Mouse (Mus musculus) lung, adult 2 months (tissue): ENCODE measurements at regions not wholly inside any gene's neighbourhood (a gene's known extent, or its start where the extent isn't known, plus 50 kb on each side); places are given as distances from the start of the nearest gene placed in this dataset.

Source experiments
- DNase-seq: peaks from one replicate; pipeline ENCODE4 v3.0.0; 2022
- H3K4me1 ChIP-seq: fragments of 200-500 bp; 2 replicates; pipeline ENCODE4 v1.6.1; 2011; ENCODE audit warnings: low read length; ENCODE audit not compliant: control insufficient read depth, insufficient read depth
- H3K4me3 ChIP-seq: fragments of 200-500 bp; replicated peaks from 2 replicates; pipeline ENCODE3; 2011; ENCODE audit warnings: low read depth, mild to moderate bottlenecking, control low read depth, low read length; ENCODE audit errors: extremely low read depth
- CTCF ChIP-seq: fragments of 200-500 bp; IDR thresholded peaks from 2 replicates; pipeline ENCODE4 v1.5.1; 2011; ENCODE audit warnings: mild to moderate bottlenecking, low read length, control low read depth; ENCODE audit not compliant: insufficient read depth
- POLR2A ChIP-seq: fragments of 200-500 bp; IDR thresholded peaks from 2 replicates; pipeline ENCODE4 v1.6.1; 2011; ENCODE audit warnings: low read depth, mild to moderate bottlenecking, control low read depth, low read length, borderline replicate concordance; ENCODE audit errors: extremely low read depth
- WGBS: fragments of 180-500 bp; shearing (Covaris S2); methylation state at CpG from one replicate; pipeline ENCODE4 v1.1.7; 2018; 5-methylcytosine and 5-hydroxymethylcytosine counted together

DNA sequence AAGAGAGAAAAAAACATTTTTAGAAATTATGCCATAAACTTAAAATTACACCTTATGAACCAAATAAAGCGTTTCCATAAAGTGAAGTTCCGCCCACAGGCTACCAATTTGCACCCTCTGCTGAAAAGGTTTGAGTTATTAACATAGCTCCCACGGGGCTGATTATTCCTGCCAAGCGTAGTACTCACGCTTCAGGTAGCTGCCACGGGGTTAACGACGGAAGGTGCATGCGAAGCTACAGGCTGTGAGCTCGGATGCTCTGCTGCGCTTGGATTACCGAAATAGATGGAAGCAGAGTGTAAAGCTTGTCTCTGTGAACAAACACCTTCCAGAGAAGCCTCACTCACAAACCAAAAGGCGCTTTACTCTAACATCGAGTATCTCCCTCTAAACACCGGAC lies 109.9 kb upstream of the Pard3b start:
- DNase-seq: no peak
- Histone ChIP-seq H3K4me1 (no peaks in the 10 kb centered on the region), H3K4me3 (no peak overlapping the region)
- 90% methylated on average over 15 of the region's 15 CpGs for WGBS
- TF ChIP-seq POLR2A (no peak), CTCF (no peak)

DNA sequence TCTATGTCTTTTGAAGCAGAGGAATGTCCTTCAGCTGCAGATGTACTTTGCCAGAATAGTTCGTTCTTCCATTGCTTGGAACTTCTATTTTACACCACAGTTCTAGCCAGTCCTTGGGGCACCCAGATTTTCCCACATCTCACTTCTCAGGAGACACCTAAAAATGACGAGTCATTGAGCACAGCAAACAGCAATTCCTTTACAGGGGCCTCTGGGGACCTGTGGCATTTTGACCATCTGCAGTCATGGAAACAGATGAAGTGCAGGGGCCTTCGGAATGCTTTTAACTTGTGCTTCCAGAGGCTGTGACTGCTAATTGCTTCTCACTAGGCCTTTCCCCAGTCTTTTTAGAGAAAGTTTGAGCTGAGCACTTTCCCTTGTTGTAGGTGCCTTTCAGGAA lies 108.5 kb upstream of the Pard3b start:
- WGBS: 31% methylated on average over 3 of the region's 3 CpGs
- TF ChIP-seq CTCF (no peak), POLR2A (no peak)

DNA sequence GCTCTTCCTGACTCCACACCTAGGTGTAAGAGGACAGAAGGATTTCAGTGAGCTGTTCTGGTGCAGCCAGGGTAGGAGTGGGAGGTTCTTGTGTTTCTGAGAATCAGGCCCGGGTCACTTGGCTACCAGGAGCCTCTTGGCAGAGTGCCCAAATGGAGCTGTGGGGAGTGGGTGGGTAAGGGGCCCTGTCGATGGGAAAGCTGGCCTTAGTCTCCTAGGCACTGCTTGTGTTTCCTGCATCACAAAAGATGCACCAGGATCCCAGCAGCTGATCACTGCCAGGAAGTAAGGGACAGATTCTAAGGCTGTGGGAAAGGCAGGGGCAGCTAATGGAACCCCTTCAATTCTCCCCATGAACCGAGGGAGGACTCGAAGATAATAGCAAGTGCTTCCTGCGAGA lies 107.1 kb upstream of the Pard3b start:
- Histone ChIP-seq H3K4me3 (no peak overlapping the region), H3K4me1 (no peaks in the 10 kb centered on the region)
- no peak for DNase-seq
- TF ChIP-seq CTCF (no peak), POLR2A (no peak)
- 47% methylated on average over 5 of the region's 5 CpGs for WGBS

More for the DNA sequence above, 108.5 kb upstream of the Pard3b start:
- DNase-seq: no peak
- Histone ChIP-seq H3K4me3 (no peak overlapping the region), H3K4me1 (no peaks in the 10 kb centered on the region)

DNA sequence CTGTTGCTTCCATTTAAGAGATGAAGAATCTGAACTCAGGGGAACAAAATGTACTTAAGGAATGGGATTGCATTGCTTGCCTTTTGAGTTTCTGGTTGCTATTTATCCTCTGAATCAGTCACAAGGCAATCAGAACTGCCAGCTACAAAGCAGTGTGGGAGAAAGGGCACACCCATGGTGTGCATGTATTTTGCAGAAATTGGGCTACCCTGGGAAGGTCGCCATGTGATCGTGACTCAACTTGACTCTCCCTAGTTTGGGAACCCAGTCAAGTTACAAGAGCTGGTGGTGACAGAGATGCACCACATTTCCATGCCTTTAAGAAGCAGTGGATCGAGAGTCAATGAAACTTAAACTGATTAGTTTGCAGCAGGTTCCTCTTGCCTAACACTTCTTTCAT lies 98.5 kb upstream of the Pard3b start:
- Histone ChIP-seq H3K4me3 (no peak overlapping the region), H3K4me1 (no peaks in the 10 kb centered on the region)
- DNase-seq: no peak
- WGBS: 64% methylated on average over 3 of the region's 3 CpGs
- TF ChIP-seq CTCF: no peak
- no peak for TF ChIP-seq POLR2A

DNA sequence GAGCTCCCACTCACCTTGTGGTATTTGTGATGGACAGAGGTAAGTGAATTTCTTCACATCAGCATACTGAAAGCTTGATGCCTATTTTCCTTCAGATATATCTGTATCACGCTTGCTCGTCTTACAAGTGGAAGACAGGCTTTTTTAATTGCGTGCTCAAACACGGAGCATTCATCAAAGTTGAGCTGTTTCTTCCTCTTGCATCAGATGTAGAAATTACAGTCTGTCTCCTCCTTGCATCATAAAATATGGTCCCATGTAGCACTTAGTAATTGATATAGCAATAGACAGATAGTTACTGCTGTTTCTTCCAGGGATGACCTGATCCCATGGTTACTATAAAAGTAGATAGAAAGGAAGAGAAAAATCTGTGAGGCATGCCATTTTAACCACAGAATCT lies 97.5 kb upstream of the Pard3b start:
- H3K4me3 ChIP-seq: no peak overlapping the region
- WGBS: 89% methylated on average over 4 of the region's 4 CpGs
- TF ChIP-seq CTCF (no peak), POLR2A (no peak)
- no peaks in the 10 kb centered on the region for H3K4me1 ChIP-seq
- no peak for DNase-seq

DNA sequence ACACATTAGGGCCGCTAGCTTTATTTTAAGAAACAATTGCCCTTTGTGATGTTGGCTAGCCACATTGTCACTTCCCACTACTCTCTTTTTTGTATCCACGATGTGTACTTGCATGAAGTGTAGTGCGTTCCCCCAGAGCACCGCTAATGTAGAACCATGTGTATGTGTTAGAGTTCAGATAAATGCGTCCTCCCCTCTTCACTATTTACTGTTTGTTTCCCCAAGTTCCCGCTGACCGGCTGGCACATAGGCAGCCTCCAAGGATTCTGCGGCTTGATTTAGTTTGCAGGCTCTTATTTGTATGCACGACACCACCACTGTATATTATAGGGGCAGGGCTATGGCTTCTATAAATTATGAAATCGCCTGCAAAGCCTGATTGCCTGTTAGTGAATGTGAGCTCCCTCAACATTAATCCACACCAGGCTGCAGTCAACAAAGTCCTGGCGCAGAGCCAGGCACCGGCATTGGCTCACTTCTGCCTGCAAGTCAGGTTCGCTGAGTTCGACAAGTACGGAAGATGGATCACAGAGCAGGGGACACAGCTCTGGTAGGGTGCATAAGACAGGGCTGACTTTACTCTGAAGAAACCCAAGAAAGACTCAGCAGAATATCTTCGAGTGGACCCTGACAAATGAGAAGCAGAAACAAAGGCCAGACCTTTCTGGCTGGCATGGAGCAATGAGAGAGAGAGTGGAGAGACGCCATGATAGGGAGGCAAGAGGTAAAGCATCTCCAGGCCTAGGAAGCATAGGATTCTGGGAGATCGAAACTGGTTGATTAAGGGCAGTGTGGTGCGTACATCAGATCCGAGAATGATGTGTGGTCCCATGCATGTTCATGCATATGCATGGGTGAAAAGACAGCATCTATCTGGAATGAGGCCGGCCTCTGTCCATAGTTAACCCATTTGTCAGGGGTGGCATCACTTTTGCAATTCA lies 85.8 kb upstream of the Pard3b start:
- WGBS: 68% methylated on average over 21 of the region's 21 CpGs
- H3K4me1 ChIP-seq: no peaks in the 10 kb centered on the region
- H3K4me3 ChIP-seq: no peak overlapping the region
- TF ChIP-seq POLR2A (no peak), CTCF (no peak)
- DNase-seq: peak; percentile 16

DNA sequence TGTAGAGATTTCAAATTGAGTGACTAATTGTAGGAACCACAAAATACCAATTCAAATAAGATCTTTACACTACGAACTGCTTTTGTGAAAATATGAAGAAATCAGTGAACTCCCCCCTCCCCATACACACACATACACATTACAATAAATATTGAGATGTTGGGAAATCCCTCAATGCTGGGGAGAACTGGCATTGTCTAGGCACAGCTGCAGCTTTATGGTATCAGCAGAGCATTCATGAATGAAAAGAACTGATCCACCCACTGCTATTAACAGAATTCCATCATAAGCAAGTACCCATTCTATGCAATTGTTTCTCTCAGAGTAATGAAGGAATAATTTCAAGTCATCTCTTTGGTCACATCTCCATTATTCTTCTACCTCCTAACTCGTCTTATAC lies 79.1 kb upstream of the Pard3b start:
- 79% methylated on average over 2 of the region's 2 CpGs for WGBS
- TF ChIP-seq CTCF (no peak), POLR2A (no peak)
- Histone ChIP-seq H3K4me3 (no peak overlapping the region), H3K4me1 (no peaks in the 10 kb centered on the region)
- DNase-seq: no peak

DNA sequence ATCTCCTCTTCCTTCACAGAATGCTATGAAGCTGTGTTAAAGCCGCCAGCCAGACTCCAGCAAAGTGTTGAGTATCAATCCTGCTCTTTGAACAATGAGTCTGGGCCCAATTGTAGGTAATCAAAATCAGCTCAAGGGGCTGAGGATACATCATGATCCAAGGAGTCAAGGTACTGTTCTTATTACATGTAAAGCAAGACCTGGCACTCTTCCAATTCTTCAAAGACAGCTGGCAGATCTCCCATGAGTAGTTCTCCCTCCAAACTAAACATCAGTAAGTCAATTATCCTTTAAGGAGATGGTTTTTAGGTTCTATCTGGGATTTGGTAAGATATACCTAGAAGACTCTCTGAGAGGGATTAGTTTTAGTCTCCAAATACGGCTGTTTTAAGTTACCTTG lies 76.5 kb upstream of the Pard3b start:
- 85% methylated on average over 2 of the region's 2 CpGs for WGBS
- DNase-seq: no peak
- no peak for TF ChIP-seq CTCF
- no peak for TF ChIP-seq POLR2A
- Histone ChIP-seq H3K4me3 (no peak overlapping the region), H3K4me1 (no peaks in the 10 kb centered on the region)

DNA sequence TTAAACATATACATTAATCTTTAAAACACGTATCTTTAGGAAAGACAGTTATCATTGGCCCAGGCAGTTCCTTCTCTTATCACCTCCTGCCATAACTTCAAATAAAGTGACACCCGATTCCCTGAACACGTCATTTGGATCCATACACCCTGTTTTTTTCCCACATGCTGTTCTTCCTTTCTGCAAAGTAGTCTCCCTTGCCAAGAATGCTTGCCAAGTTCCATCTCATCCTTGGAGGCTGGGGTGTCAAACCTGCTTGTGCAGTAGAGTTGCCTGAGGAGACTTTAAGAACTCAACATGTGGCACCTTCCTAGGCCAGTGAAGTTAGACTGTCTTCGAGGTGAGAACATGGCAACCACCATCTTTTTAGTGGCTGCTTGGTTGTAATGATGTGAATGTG lies 73.2 kb upstream of the Pard3b start:
- no peak for TF ChIP-seq POLR2A
- no peak for TF ChIP-seq CTCF
- no peak overlapping the region for H3K4me3 ChIP-seq
- no peaks in the 10 kb centered on the region for H3K4me1 ChIP-seq
- 59% methylated on average over 4 of the region's 4 CpGs for WGBS
- no peak for DNase-seq

DNA sequence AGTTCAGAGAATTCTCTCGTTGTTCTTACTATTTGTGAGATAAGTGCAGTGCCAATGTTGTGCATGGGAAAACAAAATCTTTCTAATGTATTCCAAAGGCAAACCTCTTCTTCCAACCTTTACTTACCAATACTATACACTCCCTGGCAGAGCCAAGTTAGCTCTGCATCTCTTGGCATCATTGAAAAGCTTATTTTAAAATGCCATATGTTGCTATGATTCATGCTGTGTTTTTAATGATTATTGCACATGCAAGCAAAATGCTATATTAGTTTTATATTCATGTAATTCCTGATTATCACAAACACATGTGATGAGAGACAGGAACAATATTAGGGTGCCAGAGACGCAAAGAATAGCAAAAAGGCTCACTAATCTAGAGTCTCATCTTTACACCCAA lies 64.3 kb upstream of the Pard3b start:
- no peak for DNase-seq
- H3K4me1 ChIP-seq: no peaks in the 10 kb centered on the region
- 80% methylated on average over 2 of the region's 2 CpGs for WGBS
- TF ChIP-seq CTCF (no peak), POLR2A (no peak)
- no peak overlapping the region for H3K4me3 ChIP-seq

DNA sequence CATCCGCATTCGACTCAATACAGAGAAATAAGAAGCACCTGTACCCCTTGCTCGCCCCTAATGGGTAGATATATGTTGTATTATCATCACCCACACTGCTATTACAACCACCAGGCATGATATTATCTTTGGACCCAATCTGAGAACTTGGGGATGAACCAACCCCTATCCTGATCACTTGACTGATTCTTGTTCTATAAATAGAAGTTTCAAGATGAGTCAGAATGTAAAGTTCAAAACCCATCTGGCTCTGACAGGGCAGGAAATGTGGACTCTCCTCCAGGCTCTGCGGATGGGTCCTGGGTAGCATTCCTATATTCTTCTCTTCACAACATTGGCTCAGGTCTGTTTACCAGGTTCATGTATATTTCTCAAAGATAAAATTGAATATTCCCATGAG lies 61.9 kb upstream of the Pard3b start:
- Histone ChIP-seq H3K4me1 (no peaks in the 10 kb centered on the region), H3K4me3 (no peak overlapping the region)
- WGBS: 87% methylated on average over 4 of the region's 4 CpGs
- no peak for TF ChIP-seq CTCF
- no peak for TF ChIP-seq POLR2A
- DNase-seq: no peak

DNA sequence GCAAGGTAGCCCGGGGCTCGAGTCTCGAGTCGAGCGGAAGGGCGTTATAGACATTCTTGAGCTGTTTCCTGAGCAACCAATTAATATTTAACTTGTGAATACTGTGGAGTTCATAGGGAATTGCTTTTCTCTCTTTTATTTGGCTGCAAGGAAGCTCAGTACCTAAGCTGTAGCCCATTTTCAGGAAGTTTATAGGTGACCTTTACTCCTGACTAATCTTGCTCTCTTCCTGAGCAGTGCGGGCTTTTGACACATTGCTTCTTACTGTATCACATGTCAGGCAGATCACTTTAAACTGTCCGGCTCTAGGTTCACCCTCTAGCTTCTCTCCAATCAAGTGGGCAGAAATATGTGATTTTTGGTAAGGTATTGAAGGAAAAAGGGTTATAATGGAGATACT lies 51.4 kb upstream of the Pard3b start:
- no peak for DNase-seq
- no peak overlapping the region for H3K4me3 ChIP-seq
- TF ChIP-seq CTCF: no peak
- TF ChIP-seq POLR2A: no peak
- H3K4me1 ChIP-seq: no peaks in the 10 kb centered on the region
- WGBS: 64% methylated on average over 8 of the region's 8 CpGs
